Mouse (Mus musculus) MEL (cell line): ENCODE measurements around the gene Tiprl. TPM values are rescaled to one million over a fixed set of nuclear protein-coding genes. Genes with fewer than 3 reads are reported as not detected.

Source experiments
- DNase-seq: peaks from one replicate; pipeline ENCODE4 v3.0.0; 2011; ENCODE audit warnings: low read depth, low spot score
- H3K27ac ChIP-seq: 2 replicates; pipeline ENCODE4 v1.5.1; 2012; ENCODE audit warnings: low read depth, mild to moderate bottlenecking, control low read depth, low read length, moderate library complexity; ENCODE audit not compliant: control insufficient read depth
- H3K27me3 ChIP-seq, 2 experiments: fragments of 150-350 bp in 1 of 2; sonication (generic) in 1 of 2; 2 replicates each; pipeline ENCODE4 v1.6.1; 2012; ENCODE audit warnings: low read length in 2 of 2, mild to moderate bottlenecking in 2 of 2, improper control_type of control experiment in 1 of 2, moderate library complexity in 1 of 2; ENCODE audit not compliant: insufficient read depth in 2 of 2, control insufficient read depth in 1 of 2
- H3K36me3 ChIP-seq, 2 experiments: 2 replicates each; pipeline ENCODE4 v1.6.1; 2012 to 2014; ENCODE audit warnings: low read length in 2 of 2, improper control_type of control experiment in 1 of 2, inconsistent platforms in 1 of 2, mild to moderate bottlenecking in 1 of 2; ENCODE audit not compliant: insufficient read depth in 2 of 2, control insufficient read depth in 1 of 2
- H3K4me1 ChIP-seq, 2 experiments: fragments of 150-350 bp in 1 of 2; sonication (generic) in 1 of 2; 2 replicates each; pipeline ENCODE4 v1.6.1; 2012; ENCODE audit warnings: low read length in 2 of 2, improper control_type of control experiment in 1 of 2, mild to moderate bottlenecking in 1 of 2; ENCODE audit not compliant: insufficient read depth in 2 of 2, control insufficient read depth in 1 of 2
- H3K4me3 ChIP-seq, 2 experiments: fragments of 150-350 bp in 1 of 2; sonication (generic) in 1 of 2; 2 replicates each; pipeline ENCODE4 v1.5.1; 2012; ENCODE audit warnings: low read depth in 2 of 2, low read length in 2 of 2, mild to moderate bottlenecking in 2 of 2, moderate library complexity in 2 of 2, control low read depth in 1 of 2, improper control_type of control experiment in 1 of 2; ENCODE audit not compliant: control insufficient read depth in 1 of 2, insufficient read depth in 1 of 2
- H3K79me2 ChIP-seq: 2 replicates; pipeline ENCODE4 v1.6.1; 2012; ENCODE audit warnings: mild to moderate bottlenecking, low read length, moderate library complexity; ENCODE audit not compliant: control insufficient read depth, poor library complexity, insufficient read depth
- H3K9ac ChIP-seq: 2 replicates; pipeline ENCODE4 v1.6.1; 2012; ENCODE audit warnings: low read depth, mild to moderate bottlenecking, control low read depth, low read length, moderate library complexity; ENCODE audit not compliant: control insufficient read depth, poor library complexity, severe bottlenecking
- H3K9me3 ChIP-seq: fragments of 150-350 bp; sonication (generic); replicated peaks from 2 replicates; pipeline ENCODE4 v1.6.1; 2012; ENCODE audit warnings: mild to moderate bottlenecking, low read length, improper control_type of control experiment, moderate library complexity; ENCODE audit not compliant: insufficient read depth
- CHD1 ChIP-seq: IDR thresholded peaks from 2 replicates; pipeline ENCODE4 v1.6.1; 2012; ENCODE audit warnings: low read depth, mild to moderate bottlenecking, inconsistent platforms, low read length, improper control_type of control experiment
- CHD2 ChIP-seq: IDR thresholded peaks from 2 replicates; pipeline ENCODE4 v1.6.1; 2011; ENCODE audit warnings: low read length, improper control_type of control experiment
- ELF1 ChIP-seq: IDR thresholded peaks from 2 replicates; pipeline ENCODE4 v1.6.1; 2014; ENCODE audit warnings: low read depth, mild to moderate bottlenecking, inconsistent platforms, low read length, improper control_type of control experiment, moderate library complexity
- EP300 ChIP-seq, 2 experiments: IDR thresholded peaks; 2 replicates each; pipeline ENCODE4 v1.6.1; 2011; ENCODE audit warnings: improper control_type of control experiment in 2 of 2, low read length in 2 of 2, low read depth in 1 of 2, mild to moderate bottlenecking in 1 of 2
- ETS1 ChIP-seq: IDR thresholded peaks from 2 replicates; pipeline ENCODE4 v1.6.1; 2012; ENCODE audit warnings: low read depth, mild to moderate bottlenecking, inconsistent platforms, low read length, improper control_type of control experiment, moderate library complexity
- GABPA ChIP-seq: IDR thresholded peaks from 2 replicates; pipeline ENCODE4 v1.6.1; 2012; ENCODE audit warnings: low read depth, mild to moderate bottlenecking, inconsistent platforms, low read length, improper control_type of control experiment, moderate library complexity
- GATA1 ChIP-seq: IDR thresholded peaks from 2 replicates; pipeline ENCODE4 v1.6.1; 2011; ENCODE audit warnings: low read depth, low read length, improper control_type of control experiment
- HCFC1 ChIP-seq: IDR thresholded peaks from 2 replicates; pipeline ENCODE4 v1.6.1; 2012; ENCODE audit warnings: low read depth, mild to moderate bottlenecking, inconsistent platforms, low read length, improper control_type of control experiment, moderate library complexity
- KAT2A ChIP-seq: conservative IDR thresholded peaks from 2 replicates; pipeline ENCODE4 v1.6.1; 2012; ENCODE audit warnings: low read depth, low read length, improper control_type of control experiment, inconsistent platforms
- MAFK ChIP-seq: IDR thresholded peaks from 2 replicates; pipeline ENCODE4 v1.6.1; 2011; ENCODE audit warnings: low read depth, mild to moderate bottlenecking, low read length, improper control_type of control experiment, borderline replicate concordance
- MAZ ChIP-seq: IDR thresholded peaks from 2 replicates; pipeline ENCODE4 v1.6.1; 2012; ENCODE audit warnings: low read depth, mild to moderate bottlenecking, inconsistent platforms, low read length, improper control_type of control experiment
- MEF2A ChIP-seq: IDR thresholded peaks from 2 replicates; pipeline ENCODE4 v1.6.1; 2014; ENCODE audit warnings: low read depth, mild to moderate bottlenecking, inconsistent platforms, low read length, improper control_type of control experiment; ENCODE audit not compliant: poor library complexity, insufficient replicate concordance, severe bottlenecking; ENCODE audit errors: extremely low read depth
- MXI1 ChIP-seq: IDR thresholded peaks from 2 replicates; pipeline ENCODE4 v1.6.1; 2011; ENCODE audit warnings: mild to moderate bottlenecking, low read depth, low read length, improper control_type of control experiment
- MYB ChIP-seq: IDR thresholded peaks from 2 replicates; pipeline ENCODE4 v1.6.1; 2011; ENCODE audit warnings: mild to moderate bottlenecking, low read depth, low read length, improper control_type of control experiment
- NELFE ChIP-seq: IDR thresholded peaks from 2 replicates; pipeline ENCODE4 v1.6.1; 2011; ENCODE audit warnings: low read depth, low read length, improper control_type of control experiment
- NRF1 ChIP-seq: IDR thresholded peaks from 2 replicates; pipeline ENCODE4 v1.6.1; 2014; ENCODE audit warnings: low read depth, mild to moderate bottlenecking, inconsistent platforms, low read length, improper control_type of control experiment, moderate library complexity; ENCODE audit not compliant: poor library complexity, insufficient read depth, severe bottlenecking
- POLR2A ChIP-seq, 2 experiments: IDR thresholded peaks; 2 replicates each; pipeline ENCODE4 v1.6.1; 2011 to 2012; ENCODE audit warnings: low read length in 2 of 2, mild to moderate bottlenecking in 2 of 2, control low read depth in 1 of 2, improper control_type of control experiment in 1 of 2, low read depth in 1 of 2, moderate library complexity in 1 of 2; ENCODE audit not compliant: control insufficient read depth in 1 of 2, insufficient read depth in 1 of 2, poor library complexity in 1 of 2
- POLR2AphosphoS2 ChIP-seq: IDR thresholded peaks from 2 replicates; pipeline ENCODE4 v1.6.1; 2011; ENCODE audit warnings: low read length, improper control_type of control experiment
- RAD21 ChIP-seq: IDR thresholded peaks from 2 replicates; pipeline ENCODE4 v1.6.1; 2011; ENCODE audit warnings: mild to moderate bottlenecking, low read depth, low read length, improper control_type of control experiment
- SIN3A ChIP-seq: IDR thresholded peaks from 2 replicates; pipeline ENCODE4 v1.6.1; 2012; ENCODE audit warnings: low read length, improper control_type of control experiment, inconsistent platforms
- SMC3 ChIP-seq: IDR thresholded peaks from 2 replicates; pipeline ENCODE4 v1.6.1; 2011; ENCODE audit warnings: low read depth, low read length, improper control_type of control experiment
- TBP ChIP-seq: IDR thresholded peaks from 2 replicates; pipeline ENCODE4 v1.8.0; 2011; ENCODE audit warnings: low read depth, low read length, improper control_type of control experiment
- TCF12 ChIP-seq: IDR thresholded peaks from 2 replicates; pipeline ENCODE4 v1.6.1; 2014; ENCODE audit warnings: low read depth, mild to moderate bottlenecking, inconsistent platforms, low read length, improper control_type of control experiment, moderate library complexity
- ZC3H11A ChIP-seq: IDR thresholded peaks from 2 replicates; pipeline ENCODE4 v1.6.1; 2012; ENCODE audit warnings: low read depth, mild to moderate bottlenecking, inconsistent platforms, low read length, improper control_type of control experiment
- ZMIZ1 ChIP-seq: IDR thresholded peaks from 2 replicates; pipeline ENCODE4 v1.6.1; 2012; ENCODE audit warnings: low read depth, mild to moderate bottlenecking, inconsistent platforms, low read length, improper control_type of control experiment, moderate library complexity
- ZNF384 ChIP-seq: IDR thresholded peaks from 2 replicates; pipeline ENCODE4 v1.6.1; 2012; ENCODE audit warnings: low read depth, mild to moderate bottlenecking, inconsistent platforms, low read length, improper control_type of control experiment
- polyA plus RNA-seq, 2 experiments: library from polyadenylated mRNA; stranded (reverse) in 1 of 2; unstranded in 1 of 2; fragments of >175 nt in 1 of 2; fragments of >200 nt in 1 of 2; gene quantifications; 2 replicates each; pipeline versions ENCODE4 v1.2.1 to v1.2.4; 2012; ENCODE audit warnings: low replicate concordance in 2 of 2, low read depth in 1 of 2; ENCODE audit not compliant: insufficient read length in 2 of 2, insufficient read depth in 1 of 2, missing spikeins in 1 of 2
- total RNA-seq: library from RNA; depleted of rRNA; stranded (reverse); fragments of 300-350 nt; gene quantifications from 2 replicates; pipeline ENCODE4 v1.2.3, GENCODE M21; 2012

The Tiprl gene
- total and polyA plus RNA-seq, 3 experiments = 50.6 to 293 (median 51.4) TPM

- no peak overlapping the region for H3K9ac ChIP-seq
- no peaks in the 10 kb centered on the region for H3K4me1 ChIP-seq
- H3K79me2 ChIP-seq = no peaks in the 10 kb centered on the region
- DNase-seq = no peak
- no peak overlapping the region for H3K4me3 ChIP-seq
- H3K27me3 ChIP-seq = peaks cover 3 to 10% of the 10 kb centered on the region in 2 experiments; a peak in 3 of 4 replicates
- H3K36me3 ChIP-seq = no peaks in the 10 kb centered on the region
- TF ChIP-seq POLR2A (IDR thresholded peaks at IDR 0.05; ENCODE audit: control insufficient read depth in 1 of 2, insufficient read depth in 1 of 2, low read depth in 1 of 2, low read length in 2 of 2, poor library complexity in 1 of 2) (no peak), MAFK (no peak), NELFE (no peak)
- H3K27ac ChIP-seq = no peak overlapping the region
- H3K9me3 ChIP-seq = no peaks in the 10 kb centered on the region
These were observed 65.5 kb downstream of the Tiprl start for GRCm38 (mm10) chr1:165171277-165171676.

- no peaks in the 10 kb centered on the region for H3K9me3 ChIP-seq
- H3K36me3 ChIP-seq = no peaks in the 10 kb centered on the region
- no peaks in the 10 kb centered on the region for H3K79me2 ChIP-seq
- H3K9ac ChIP-seq = no peak overlapping the region
- DNase-seq = no peak
- H3K27ac ChIP-seq = no peak overlapping the region
- peaks cover 3 to 10% of the 10 kb centered on the region in 2 experiments; a peak in 3 of 4 replicates for H3K27me3 ChIP-seq
- H3K4me3 ChIP-seq = no peak overlapping the region
- TF ChIP-seq GABPA = no peak
- no peak for TF ChIP-seq HCFC1
- TF ChIP-seq TCF12 = no peak
- no peak for TF ChIP-seq ZMIZ1
- no peak for TF ChIP-seq MYB
- no peak for TF ChIP-seq MXI1
- no peak for TF ChIP-seq ETS1
- TF ChIP-seq ELF1 = no peak
- no peak for TF ChIP-seq CHD1
- no peak for TF ChIP-seq ZNF384
- TF ChIP-seq EP300 (IDR thresholded peaks at IDR 0.05; ENCODE audit: low read depth in 1 of 2, low read length in 2 of 2) = no peak
- TF ChIP-seq MAZ = no peak
- H3K4me1 ChIP-seq = no peaks in the 10 kb centered on the region
These were observed 66.6 kb downstream of the Tiprl start for GRCm38 (mm10) chr1:165170157-165170556.

GRCm38 (mm10) chr1:165169462-165169861 lies 67.3 kb downstream of the Tiprl start:
- Histone ChIP-seq H3K27ac (no peak overlapping the region), H3K4me1 (no peaks in the 10 kb centered on the region)
- TF ChIP-seq EP300 (IDR thresholded peaks at IDR 0.05; ENCODE audit: low read depth in 1 of 2, low read length in 2 of 2) = no peak
- TF ChIP-seq MYB = no peak
- no peak for TF ChIP-seq ZC3H11A
- no peak for TF ChIP-seq POLR2A (IDR thresholded peaks at IDR 0.05; ENCODE audit: control insufficient read depth in 1 of 2, insufficient read depth in 1 of 2, low read depth in 1 of 2, low read length in 2 of 2, poor library complexity in 1 of 2)
- TF ChIP-seq RAD21 = no peak
- no peak for TF ChIP-seq MEF2A
- no peak for TF ChIP-seq SMC3
- TF ChIP-seq NELFE = no peak
- TF ChIP-seq NRF1 = no peak
- TF ChIP-seq TBP = no peak
- no peak for TF ChIP-seq GATA1
- TF ChIP-seq CHD2 = no peak
- no peak for TF ChIP-seq SIN3A
- no peak for TF ChIP-seq TCF12
- TF ChIP-seq ETS1 = no peak
- no peak for TF ChIP-seq KAT2A
- no peak for TF ChIP-seq POLR2AphosphoS2

More at GRCm38 (mm10) chr1:165169462-165169861, 67.3 kb downstream of the Tiprl start:
- H3K9ac ChIP-seq = no peak overlapping the region
- no peak overlapping the region for H3K4me3 ChIP-seq
- H3K27me3 ChIP-seq = peaks cover 3 to 10% of the 10 kb centered on the region in 2 experiments; a peak in 3 of 4 replicates
- H3K79me2 ChIP-seq = no peaks in the 10 kb centered on the region
- H3K9me3 ChIP-seq = no peaks in the 10 kb centered on the region
- no peak for DNase-seq
- H3K36me3 ChIP-seq = no peaks in the 10 kb centered on the region
